Mouse (Mus musculus) limb, embryonic 13.5 days (tissue): Measurements from ENCODE around the gene Slc12a1. TPM values are rescaled to one million over a fixed set of nuclear protein-coding genes. Genes with fewer than 3 reads are reported as not detected.

Experiments used
- ATAC-seq: fragments of 200-750 bp; cut with Nextera tagmentation; 2 replicates; pipeline ENCODE4 v1.8.0; 2017; ENCODE audit warnings: low read depth, moderate number of reproducible peaks, moderate TSS enrichment; ENCODE audit not compliant: low FRiP score
- H3K27ac ChIP-seq: fragments of 300-500 bp; sonication (generic); 2 replicates; pipeline ENCODE4 v1.5.1; 2015; ENCODE audit warnings: inconsistent platforms, mild to moderate bottlenecking, moderate library complexity
- H3K27me3 ChIP-seq: fragments of 300-500 bp; sonication (generic); 2 replicates; pipeline ENCODE4 v1.6.1; 2015; ENCODE audit warnings: mild to moderate bottlenecking, inconsistent platforms
- H3K36me3 ChIP-seq: fragments of 300-500 bp; sonication (generic); 2 replicates; pipeline ENCODE4 v1.6.1; 2015; ENCODE audit warnings: inconsistent platforms, mild to moderate bottlenecking, moderate library complexity
- H3K4me1 ChIP-seq: fragments of 300-500 bp; sonication (generic); 2 replicates; pipeline ENCODE4 v1.6.1; 2015; ENCODE audit warnings: inconsistent platforms
- H3K4me2 ChIP-seq: fragments of 300-500 bp; sonication (generic); replicated peaks from 2 replicates; pipeline ENCODE4 v1.6.1; 2015; ENCODE audit warnings: inconsistent platforms, mild to moderate bottlenecking, moderate library complexity
- H3K4me3 ChIP-seq: fragments of 300-500 bp; sonication (generic); 2 replicates; pipeline ENCODE4 v1.5.1; 2015; ENCODE audit warnings: moderate library complexity, mild to moderate bottlenecking, inconsistent platforms
- H3K9ac ChIP-seq: fragments of 300-500 bp; sonication (generic); 2 replicates; pipeline ENCODE4 v1.6.1; 2015; ENCODE audit warnings: mild to moderate bottlenecking, inconsistent platforms
- H3K9me3 ChIP-seq: fragments of 300-500 bp; sonication (generic); 2 replicates; pipeline ENCODE4 v1.6.1; 2016; ENCODE audit warnings: inconsistent platforms
- WGBS: fragments of 180-500 bp; shearing (Covaris S2); methylation state at CpG from one replicate; pipeline ENCODE4 v1.1.7; 2015; 5-methylcytosine and 5-hydroxymethylcytosine counted together
- polyA plus RNA-seq: library from polyadenylated mRNA; unstranded; fragments of >200 nt; fragmentation: Nextera tagmentation; extraction: Ambion mirVana; gene quantifications from 2 replicates; pipeline ENCODE4 v1.2.1, GENCODE M21; 2015

Gene Slc12a1
- polyA plus RNA-seq, 1 experiment from 2014 or later, result not detected

- Histone ChIP-seq H3K4me2 (peak overlapping the region; percentile 70), H3K9ac (no peak overlapping the region), H3K27ac (no peak overlapping the region), H3K4me1 (peaks cover 9% of the 10 kb centered on the region; the same call in 1 of the 2 replicates), H3K36me3 (no peaks in the 10 kb centered on the region), H3K9me3 (no peaks in the 10 kb centered on the region), H3K27me3 (peaks cover 6% of the 10 kb centered on the region; the same call in 1 of the 2 replicates), H3K4me3 (peak overlapping the region; percentile 31; the same call in 1 of the 2 replicates)
- WGBS, result 30% methylated on average over 7 of the region's 7 CpGs
- ATAC-seq, result no peak
Observed at GRCm38 (mm10) chr2:125136846-125137245, 15.5 kb upstream of the Slc12a1 start.

- H3K36me3 ChIP-seq, result no peaks in the 10 kb centered on the region
- H3K27ac ChIP-seq, result no peak overlapping the region
- ATAC-seq, result no peak
- H3K27me3 ChIP-seq, result no peaks in the 10 kb centered on the region
- no peak overlapping the region for H3K4me2 ChIP-seq
- H3K4me1 ChIP-seq, result no peaks in the 10 kb centered on the region
- no peak overlapping the region for H3K9ac ChIP-seq
- no peak overlapping the region for H3K4me3 ChIP-seq
- no peaks in the 10 kb centered on the region for H3K9me3 ChIP-seq
Observed at GRCm38 (mm10) chr2:125142336-125142735, 10.0 kb upstream of the Slc12a1 start.

DNA sequence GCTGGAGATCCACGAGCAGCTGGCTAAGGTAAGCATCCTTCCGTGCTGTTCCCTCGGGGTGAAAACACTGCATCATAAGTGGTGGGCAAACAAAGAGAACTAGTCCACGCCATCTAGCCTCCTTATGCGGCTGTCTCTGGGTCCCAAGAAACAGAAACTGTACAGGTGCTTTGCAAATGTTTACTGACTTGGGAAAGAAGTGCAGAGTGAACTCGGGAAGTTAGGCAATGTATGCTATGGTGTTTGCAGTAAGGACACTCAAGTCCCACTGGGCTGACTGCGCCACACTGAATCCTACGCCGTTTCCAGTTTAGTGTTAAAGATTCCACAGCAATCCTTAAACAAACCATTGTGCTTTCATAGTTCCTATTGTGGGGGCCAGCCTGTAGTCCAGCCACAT lies 2.0 kb downstream of the Slc12a1 start:
- no peak overlapping the region for H3K4me2 ChIP-seq
- no peak overlapping the region for H3K9ac ChIP-seq
- ATAC-seq, result no peak

DNA sequence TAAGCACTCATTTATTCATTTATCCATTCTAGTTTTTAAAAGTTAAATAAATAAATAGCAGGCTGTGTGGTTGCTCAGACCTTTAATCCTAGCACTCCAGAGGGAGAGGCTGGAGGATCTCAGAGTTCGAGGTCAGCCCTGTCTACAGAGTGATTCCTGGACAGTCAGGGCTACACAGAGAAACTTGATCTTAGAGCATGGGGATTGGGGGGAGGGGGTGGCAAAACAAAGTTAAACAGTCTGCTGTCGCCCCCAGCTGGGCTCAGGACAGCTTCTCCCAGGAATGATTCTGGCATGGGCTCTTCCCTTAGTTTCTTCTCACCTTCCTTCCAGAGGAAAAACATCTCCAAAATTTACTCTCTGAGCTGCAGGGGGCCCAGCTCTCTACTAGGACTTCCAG lies 3.2 kb downstream of the Slc12a1 start:
- Histone ChIP-seq H3K4me3 (no peak overlapping the region), H3K36me3 (no peaks in the 10 kb centered on the region), H3K9ac (no peak overlapping the region), H3K27me3 (no peaks in the 10 kb centered on the region), H3K27ac (no peak overlapping the region), H3K4me2 (no peak overlapping the region), H3K9me3 (no peaks in the 10 kb centered on the region), H3K4me1 (no peaks in the 10 kb centered on the region)
- ATAC-seq, result no peak
- 14% methylated on average over 2 of the region's 2 CpGs for WGBS

More for the DNA sequence above, 2.0 kb downstream of the Slc12a1 start:
- H3K9me3 ChIP-seq, result no peaks in the 10 kb centered on the region
- H3K4me3 ChIP-seq, result no peak overlapping the region
- no peaks in the 10 kb centered on the region for H3K4me1 ChIP-seq
- 81% methylated on average over 9 of the region's 9 CpGs for WGBS
- H3K36me3 ChIP-seq, result no peaks in the 10 kb centered on the region
- no peaks in the 10 kb centered on the region for H3K27me3 ChIP-seq
- H3K27ac ChIP-seq, result no peak overlapping the region

- H3K9ac ChIP-seq, result no peak overlapping the region
- no peak overlapping the region for H3K4me2 ChIP-seq
- H3K9me3 ChIP-seq, result no peaks in the 10 kb centered on the region
- H3K27ac ChIP-seq, result no peak overlapping the region
- no peaks in the 10 kb centered on the region for H3K4me1 ChIP-seq
- H3K4me3 ChIP-seq, result no peak overlapping the region
- H3K36me3 ChIP-seq, result no peaks in the 10 kb centered on the region
- H3K27me3 ChIP-seq, result no peaks in the 10 kb centered on the region
- 76% methylated on average over 4 of the region's 4 CpGs for WGBS
- ATAC-seq, result no peak
Observed at GRCm38 (mm10) chr2:125162012-125162470, 9.7 kb downstream of the Slc12a1 start.

GRCm38 (mm10) chr2:125178225-125178798 lies 26.0 kb downstream of the Slc12a1 start:
- WGBS, result 73% methylated on average over 7 of the region's 7 CpGs
- H3K36me3 ChIP-seq, result no peaks in the 10 kb centered on the region
- H3K27ac ChIP-seq, result no peak overlapping the region
- H3K9ac ChIP-seq, result no peak overlapping the region
- H3K9me3 ChIP-seq, result no peaks in the 10 kb centered on the region
- no peak overlapping the region for H3K4me2 ChIP-seq
- no peak for ATAC-seq
- H3K4me3 ChIP-seq, result no peak overlapping the region
- no peaks in the 10 kb centered on the region for H3K4me1 ChIP-seq
- H3K27me3 ChIP-seq, result no peaks in the 10 kb centered on the region

DNA sequence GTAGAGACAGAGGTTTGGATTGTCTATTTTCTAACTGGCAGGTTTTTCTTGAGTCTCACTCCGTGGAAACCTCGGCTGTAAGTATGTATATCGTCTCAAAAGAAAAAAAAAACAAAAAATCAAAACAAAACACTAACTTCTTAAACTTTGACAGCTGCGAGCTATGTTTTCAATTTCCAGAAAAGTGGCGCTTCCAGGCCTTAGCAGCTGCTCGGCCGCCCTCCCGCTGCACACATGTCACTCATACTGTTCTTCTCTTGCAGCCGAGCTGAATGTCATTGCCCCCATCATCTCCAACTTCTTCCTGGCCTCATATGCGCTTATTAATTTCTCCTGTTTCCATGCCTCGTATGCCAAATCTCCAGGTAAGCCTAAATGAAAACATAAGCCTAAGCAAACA lies 35.6 kb downstream of the Slc12a1 start:
- 68% methylated on average over 11 of the region's 11 CpGs for WGBS
- H3K4me2 ChIP-seq, result no peak overlapping the region
- 0 out of 2 replicates have a peak, but pooled peaks cover 4% of the 10 kb centered on the region for H3K27me3 ChIP-seq
- no peak overlapping the region for H3K9ac ChIP-seq
- no peaks in the 10 kb centered on the region; the same call in 1 of the 2 replicates for H3K9me3 ChIP-seq
- no peak overlapping the region for H3K4me3 ChIP-seq
- H3K4me1 ChIP-seq, result no peaks in the 10 kb centered on the region
- no peak for ATAC-seq
- no peaks in the 10 kb centered on the region for H3K36me3 ChIP-seq
- H3K27ac ChIP-seq, result no peak overlapping the region

- Histone ChIP-seq H3K9me3 (no peaks in the 10 kb centered on the region; the same call in 1 of the 2 replicates), H3K36me3 (no peaks in the 10 kb centered on the region), H3K9ac (no peak overlapping the region), H3K4me1 (no peaks in the 10 kb centered on the region), H3K27ac (no peak overlapping the region), H3K4me3 (no peak overlapping the region), H3K4me2 (no peak overlapping the region), H3K27me3 (0 out of 2 replicates have a peak, but pooled peaks cover 4% of the 10 kb centered on the region)
- WGBS, result 4% methylated on average over 2 of the region's 2 CpGs
- ATAC-seq, result no peak
Observed at GRCm38 (mm10) chr2:125189197-125189596, 36.9 kb downstream of the Slc12a1 start.

- no peaks in the 10 kb centered on the region; the same call in 1 of the 2 replicates for H3K9me3 ChIP-seq
- H3K36me3 ChIP-seq, result no peaks in the 10 kb centered on the region
- H3K4me2 ChIP-seq, result no peak overlapping the region
- H3K4me3 ChIP-seq, result no peak overlapping the region
- no peak overlapping the region for H3K27ac ChIP-seq
- H3K4me1 ChIP-seq, result no peaks in the 10 kb centered on the region
- H3K9ac ChIP-seq, result no peak overlapping the region
- no peak for ATAC-seq
- H3K27me3 ChIP-seq, result 0 out of 2 replicates have a peak, but pooled peaks cover 4% of the 10 kb centered on the region
Observed at GRCm38 (mm10) chr2:125192905-125193304, 40.6 kb downstream of the Slc12a1 start.

- Histone ChIP-seq H3K4me1 (no peaks in the 10 kb centered on the region), H3K4me2 (no peak overlapping the region), H3K9me3 (no peaks in the 10 kb centered on the region; the same call in 1 of the 2 replicates), H3K4me3 (no peak overlapping the region), H3K36me3 (no peaks in the 10 kb centered on the region), H3K27me3 (no peaks in the 10 kb centered on the region), H3K27ac (no peak overlapping the region), H3K9ac (no peak overlapping the region)
- WGBS, result 47% methylated on average over 7 of the region's 7 CpGs
- no peak for ATAC-seq
Observed at GRCm38 (mm10) chr2:125196771-125197170, 44.5 kb downstream of the Slc12a1 start.

GRCm38 (mm10) chr2:125208894-125209596 lies 56.7 kb downstream of the Slc12a1 start:
- no peak overlapping the region for H3K4me2 ChIP-seq
- 48% methylated on average over 14 of the region's 14 CpGs for WGBS
- no peak overlapping the region for H3K9ac ChIP-seq
- no peak overlapping the region for H3K27ac ChIP-seq
- H3K4me1 ChIP-seq, result no peaks in the 10 kb centered on the region; the same call in 1 of the 2 replicates
- no peak overlapping the region for H3K4me3 ChIP-seq
- no peaks in the 10 kb centered on the region for H3K27me3 ChIP-seq
- H3K36me3 ChIP-seq, result no peaks in the 10 kb centered on the region
- H3K9me3 ChIP-seq, result no peaks in the 10 kb centered on the region
- no peak; the same call in 1 of the 2 replicates for ATAC-seq

DNA sequence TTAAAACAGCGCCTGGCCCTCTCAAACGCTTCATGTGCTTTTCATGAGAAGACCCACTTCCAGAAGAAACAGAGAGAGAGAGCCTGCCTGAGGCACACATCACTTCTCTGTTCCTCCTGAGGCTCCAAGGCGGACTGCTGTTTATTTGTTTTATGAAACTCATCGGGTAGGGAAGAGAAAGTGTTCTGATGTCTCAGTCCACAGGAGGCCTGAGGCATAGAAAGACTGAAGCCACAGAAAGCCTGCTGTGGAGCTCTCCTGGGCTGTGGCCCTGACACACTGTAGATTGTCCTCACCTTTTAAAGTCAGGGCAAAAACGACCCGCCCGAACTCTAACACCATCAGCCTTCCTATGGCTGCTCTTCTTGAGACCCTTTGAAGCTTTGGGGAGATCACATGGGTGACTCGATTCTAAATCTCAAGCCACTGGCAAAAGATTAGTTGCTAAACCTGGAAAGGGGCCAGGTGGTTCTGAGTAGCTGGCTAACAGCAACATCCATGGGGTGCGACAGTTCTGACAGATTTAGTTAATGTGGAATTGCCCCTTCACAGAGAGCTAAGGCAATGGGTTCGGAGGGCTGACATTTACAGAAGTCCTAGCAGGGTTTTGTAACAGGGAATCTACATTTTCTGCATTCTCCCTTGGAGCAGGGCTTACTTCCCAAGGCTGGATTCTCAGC lies 59.7 kb downstream of the Slc12a1 start:
- ATAC-seq, result no peak
- H3K36me3 ChIP-seq, result no peaks in the 10 kb centered on the region
- no peak overlapping the region for H3K9ac ChIP-seq
- no peaks in the 10 kb centered on the region; the same call in 1 of the 2 replicates for H3K4me1 ChIP-seq
- 42% methylated on average over 10 of the region's 10 CpGs for WGBS
- no peaks in the 10 kb centered on the region for H3K27me3 ChIP-seq
- no peak overlapping the region for H3K27ac ChIP-seq
- no peak overlapping the region for H3K4me3 ChIP-seq
- no peak overlapping the region for H3K4me2 ChIP-seq
- no peaks in the 10 kb centered on the region for H3K9me3 ChIP-seq
